Mouse (Mus musculus) lung, postnatal 25 days (tissue): ENCODE data around the gene Thap3.
A peak's percentile ranks its signal among the peaks of the same experiment; 100 is the strongest.

Source experiments
- DNase-seq: peaks from one replicate; pipeline ENCODE4 v3.0.0; 2022; ENCODE audit warnings: low spot score

Gene Thap3

GRCm38 (mm10) chr4:151983560-151983959 lies 5.2 kb downstream of the Thap3 start:
- no peak for DNase-seq

GRCm38 (mm10) chr4:151983043-151983442 lies 5.8 kb downstream of the Thap3 start:
- DNase-seq, result no peak

- peak; percentile 81 for DNase-seq
Observed at GRCm38 (mm10) chr4:151981363-151981762, 7.4 kb downstream of the Thap3 start.

- no peak for DNase-seq
Observed at GRCm38 (mm10) chr4:151980699-151981098, 8.1 kb downstream of the Thap3 start.

GRCm38 (mm10) chr4:151977748-151978147 lies 11.0 kb downstream of the Thap3 start:
- DNase-seq, result peak; percentile 83

GRCm38 (mm10) chr4:151975441-151975840 lies 13.4 kb downstream of the Thap3 start:
- no peak for DNase-seq

GRCm38 (mm10) chr4:151972221-151972967 lies 16.4 kb downstream of the Thap3 start:
- no peak for DNase-seq

GRCm38 (mm10) chr4:151968204-151968921 lies 20.4 kb downstream of the Thap3 start:
- DNase-seq, result no peak

- peak; percentile 30 for DNase-seq
Observed at GRCm38 (mm10) chr4:151962817-151963216, 26.0 kb downstream of the Thap3 start.

- DNase-seq, result peak; percentile 21
Observed at GRCm38 (mm10) chr4:151960513-151960854, 28.3 kb downstream of the Thap3 start.

GRCm38 (mm10) chr4:151959849-151960512 lies 28.8 kb downstream of the Thap3 start:
- DNase-seq, result no peak

- DNase-seq, result no peak
Observed at GRCm38 (mm10) chr4:151957584-151958315, 31.0 kb downstream of the Thap3 start.

- DNase-seq, result no peak
Observed at GRCm38 (mm10) chr4:151955791-151956190, 33.0 kb downstream of the Thap3 start.

- no peak for DNase-seq
Observed at GRCm38 (mm10) chr4:151953209-151953608, 35.6 kb downstream of the Thap3 start.

GRCm38 (mm10) chr4:151948497-151949471 lies 40.0 kb downstream of the Thap3 start:
- no peak for DNase-seq

- no peak for DNase-seq
Observed at GRCm38 (mm10) chr4:151946211-151946610, 42.6 kb downstream of the Thap3 start.

GRCm38 (mm10) chr4:151938089-151938488 lies 50.7 kb downstream of the Thap3 start:
- DNase-seq, result no peak

- no peak for DNase-seq
Observed at GRCm38 (mm10) chr4:151937441-151937840, 51.4 kb downstream of the Thap3 start.

- no peak for DNase-seq
Observed at GRCm38 (mm10) chr4:151934215-151934572, 54.6 kb downstream of the Thap3 start.

GRCm38 (mm10) chr4:151933505-151934214 lies 55.1 kb downstream of the Thap3 start, which contains the start of gene Dnajc11:
Gene Dnajc11 (plus strand): TSS chr4:151933691.
- DNase-seq, result peak; percentile 88
